Mouse (Mus musculus) kidney, embryonic 15.5 days (tissue): ENCODE data around the gene Adamtsl1. TPM values are rescaled to one million over a fixed set of nuclear protein-coding genes. Genes with fewer than 3 reads are reported as not detected.

Experiments
- ATAC-seq: fragments of 200-750 bp; cut with Nextera tagmentation; replicated peaks from 2 replicates; pipeline ENCODE4 v1.8.0; 2017; ENCODE audit warnings: moderate TSS enrichment; ENCODE audit not compliant: low FRiP score
- H3K27ac ChIP-seq: fragments of 300-500 bp; sonication (generic); 2 replicates; pipeline ENCODE4 v1.5.1; 2015; ENCODE audit warnings: mild to moderate bottlenecking, inconsistent platforms
- H3K27me3 ChIP-seq: fragments of 300-500 bp; sonication (generic); 2 replicates; pipeline ENCODE4 v1.6.1; 2015; ENCODE audit warnings: inconsistent platforms
- H3K36me3 ChIP-seq: fragments of 300-500 bp; sonication (generic); 2 replicates; pipeline ENCODE4 v1.6.1; 2015; ENCODE audit warnings: inconsistent platforms
- H3K4me1 ChIP-seq: fragments of 300-500 bp; sonication (generic); 2 replicates; pipeline ENCODE4 v1.6.1; 2015; ENCODE audit warnings: inconsistent platforms
- H3K4me2 ChIP-seq: fragments of 300-500 bp; sonication (generic); 2 replicates; pipeline ENCODE4 v1.6.1; 2015; ENCODE audit warnings: moderate library complexity, mild to moderate bottlenecking, inconsistent platforms
- H3K4me3 ChIP-seq: fragments of 300-500 bp; sonication (generic); replicated peaks from 2 replicates; pipeline ENCODE4 v1.5.1; 2015; ENCODE audit warnings: mild to moderate bottlenecking, inconsistent platforms
- H3K9ac ChIP-seq: fragments of 300-500 bp; sonication (generic); 2 replicates; pipeline ENCODE4 v1.6.1; 2015; ENCODE audit warnings: mild to moderate bottlenecking, inconsistent platforms
- H3K9me3 ChIP-seq: fragments of 300-500 bp; sonication (generic); replicated peaks from 2 replicates; pipeline ENCODE4 v1.6.1; 2016; ENCODE audit warnings: inconsistent platforms
- WGBS: fragments of 180-500 bp; shearing (Covaris S2); methylation state at CpG from one replicate; pipeline ENCODE4 v1.1.7; 2015; ENCODE audit warnings: mixed read lengths; 5-methylcytosine and 5-hydroxymethylcytosine counted together
- polyA plus RNA-seq: library from polyadenylated mRNA; unstranded; fragments of >200 nt; fragmentation: Nextera tagmentation; extraction: Ambion mirVana; gene quantifications from 2 replicates; pipeline ENCODE4 v1.2.1, GENCODE M21; 2015

Gene Adamtsl1
- polyA plus RNA-seq, 1 experiment from 2014 or later: 21.5 TPM

GRCm38 (mm10) chr4:85881318-85881717 lies 367.3 kb downstream of the Adamtsl1 start:
- no peak overlapping the region for H3K27ac ChIP-seq
- H3K36me3 ChIP-seq: no peaks in the 10 kb centered on the region
- no peak overlapping the region for H3K4me3 ChIP-seq
- no peaks in the 10 kb centered on the region for H3K9me3 ChIP-seq
- no peaks in the 10 kb centered on the region for H3K27me3 ChIP-seq
- ATAC-seq: no peak
- 85% methylated on average over 4 of the region's 4 CpGs for WGBS
- no peak overlapping the region for H3K4me2 ChIP-seq
- no peak overlapping the region for H3K9ac ChIP-seq
- peaks cover 12% of the 10 kb centered on the region; the same call in 1 of the 2 replicates for H3K4me1 ChIP-seq

- 0 out of 2 replicates have a peak, but pooled peaks have one; percentile 52 for ATAC-seq
- H3K9me3 ChIP-seq: no peaks in the 10 kb centered on the region
- WGBS: 47% methylated on average over 4 of the region's 4 CpGs
- no peak overlapping the region for H3K4me3 ChIP-seq
- H3K27me3 ChIP-seq: no peaks in the 10 kb centered on the region
- H3K9ac ChIP-seq: no peak overlapping the region
- H3K4me1 ChIP-seq: peaks cover 12% of the 10 kb centered on the region; the same call in 1 of the 2 replicates
- peak overlapping the region; percentile 48; the same call in 1 of the 2 replicates for H3K27ac ChIP-seq
- H3K4me2 ChIP-seq: no peak overlapping the region
- H3K36me3 ChIP-seq: no peaks in the 10 kb centered on the region
Observed at GRCm38 (mm10) chr4:85884031-85884430, 370.1 kb downstream of the Adamtsl1 start.

- no peak for ATAC-seq
- H3K27ac ChIP-seq: no peak overlapping the region
- H3K4me3 ChIP-seq: no peak overlapping the region
- H3K9ac ChIP-seq: no peak overlapping the region
- H3K27me3 ChIP-seq: no peaks in the 10 kb centered on the region
- H3K4me1 ChIP-seq: no peaks in the 10 kb centered on the region
- H3K9me3 ChIP-seq: no peaks in the 10 kb centered on the region
- no peaks in the 10 kb centered on the region for H3K36me3 ChIP-seq
- no peak overlapping the region for H3K4me2 ChIP-seq
- 90% methylated on average over 2 of the region's 2 CpGs for WGBS
Observed at GRCm38 (mm10) chr4:85889877-85890598, 376.1 kb downstream of the Adamtsl1 start.

- H3K27me3 ChIP-seq: no peaks in the 10 kb centered on the region
- peak; percentile 78 for ATAC-seq
- no peak overlapping the region for H3K4me2 ChIP-seq
- WGBS: 43% methylated on average over 4 of the region's 4 CpGs
- H3K9ac ChIP-seq: no peak overlapping the region
- H3K4me1 ChIP-seq: no peaks in the 10 kb centered on the region
- H3K4me3 ChIP-seq: no peak overlapping the region
- H3K27ac ChIP-seq: peak overlapping the region; percentile 56; the same call in 1 of the 2 replicates
- H3K36me3 ChIP-seq: no peaks in the 10 kb centered on the region
- no peaks in the 10 kb centered on the region for H3K9me3 ChIP-seq
Observed at GRCm38 (mm10) chr4:85901316-85901715, 387.3 kb downstream of the Adamtsl1 start.

GRCm38 (mm10) chr4:85904217-85904616 lies 390.2 kb downstream of the Adamtsl1 start:
- H3K9me3 ChIP-seq: no peaks in the 10 kb centered on the region
- 82% methylated on average over 5 of the region's 5 CpGs for WGBS
- H3K4me3 ChIP-seq: no peak overlapping the region
- H3K4me1 ChIP-seq: no peaks in the 10 kb centered on the region
- no peak overlapping the region for H3K9ac ChIP-seq
- ATAC-seq: no peak
- H3K27ac ChIP-seq: no peak overlapping the region
- H3K4me2 ChIP-seq: no peak overlapping the region
- no peaks in the 10 kb centered on the region for H3K36me3 ChIP-seq
- H3K27me3 ChIP-seq: no peaks in the 10 kb centered on the region

GRCm38 (mm10) chr4:85916034-85916433 lies 402.1 kb downstream of the Adamtsl1 start:
- H3K4me1 ChIP-seq: no peaks in the 10 kb centered on the region
- H3K4me2 ChIP-seq: no peak overlapping the region
- H3K9ac ChIP-seq: no peak overlapping the region
- H3K27ac ChIP-seq: no peak overlapping the region
- H3K4me3 ChIP-seq: no peak overlapping the region
- H3K9me3 ChIP-seq: no peaks in the 10 kb centered on the region
- no peak for ATAC-seq
- no peaks in the 10 kb centered on the region for H3K27me3 ChIP-seq
- 66% methylated on average over 2 of the region's 2 CpGs for WGBS
- H3K36me3 ChIP-seq: no peaks in the 10 kb centered on the region

GRCm38 (mm10) chr4:85918366-85918765 lies 404.4 kb downstream of the Adamtsl1 start:
- ATAC-seq: no peak
- no peaks in the 10 kb centered on the region for H3K36me3 ChIP-seq
- no peak overlapping the region for H3K4me3 ChIP-seq
- no peaks in the 10 kb centered on the region for H3K9me3 ChIP-seq
- no peak overlapping the region for H3K4me2 ChIP-seq
- no peak overlapping the region for H3K9ac ChIP-seq
- no peaks in the 10 kb centered on the region for H3K4me1 ChIP-seq
- 75% methylated on average over 4 of the region's 4 CpGs for WGBS
- no peaks in the 10 kb centered on the region for H3K27me3 ChIP-seq
- H3K27ac ChIP-seq: no peak overlapping the region

GRCm38 (mm10) chr4:85920474-85920873 lies 406.5 kb downstream of the Adamtsl1 start:
- no peak overlapping the region for H3K9ac ChIP-seq
- 82% methylated on average over 3 of the region's 3 CpGs for WGBS
- H3K4me3 ChIP-seq: no peak overlapping the region
- no peak overlapping the region for H3K27ac ChIP-seq
- no peak for ATAC-seq
- H3K4me2 ChIP-seq: no peak overlapping the region
- H3K9me3 ChIP-seq: no peaks in the 10 kb centered on the region
- H3K4me1 ChIP-seq: no peaks in the 10 kb centered on the region
- no peaks in the 10 kb centered on the region for H3K36me3 ChIP-seq
- H3K27me3 ChIP-seq: no peaks in the 10 kb centered on the region

GRCm38 (mm10) chr4:85922741-85923140 lies 408.8 kb downstream of the Adamtsl1 start:
- no peaks in the 10 kb centered on the region for H3K36me3 ChIP-seq
- no peak overlapping the region for H3K4me3 ChIP-seq
- no peaks in the 10 kb centered on the region for H3K9me3 ChIP-seq
- WGBS: 93% methylated on average over 4 of the region's 4 CpGs
- no peaks in the 10 kb centered on the region for H3K27me3 ChIP-seq
- no peak for ATAC-seq
- H3K9ac ChIP-seq: no peak overlapping the region
- H3K27ac ChIP-seq: no peak overlapping the region
- no peaks in the 10 kb centered on the region for H3K4me1 ChIP-seq
- no peak overlapping the region for H3K4me2 ChIP-seq

- Histone ChIP-seq H3K9me3 (no peaks in the 10 kb centered on the region), H3K27ac (no peak overlapping the region), H3K4me2 (no peak overlapping the region), H3K4me1 (no peaks in the 10 kb centered on the region), H3K36me3 (no peaks in the 10 kb centered on the region), H3K27me3 (no peaks in the 10 kb centered on the region), H3K4me3 (no peak overlapping the region), H3K9ac (no peak overlapping the region)
- ATAC-seq: no peak
Observed at GRCm38 (mm10) chr4:85932129-85932528, 418.2 kb downstream of the Adamtsl1 start.

GRCm38 (mm10) chr4:85939460-85939859 lies 425.5 kb downstream of the Adamtsl1 start:
- 71% methylated on average over 5 of the region's 5 CpGs for WGBS
- ATAC-seq: peak; percentile 85

GRCm38 (mm10) chr4:85941857-85942256 lies 427.9 kb downstream of the Adamtsl1 start:
- Histone ChIP-seq H3K9me3 (no peaks in the 10 kb centered on the region), H3K9ac (no peak overlapping the region), H3K4me2 (no peak overlapping the region), H3K4me3 (no peak overlapping the region), H3K27ac (no peak overlapping the region), H3K27me3 (no peaks in the 10 kb centered on the region), H3K4me1 (no peaks in the 10 kb centered on the region), H3K36me3 (no peaks in the 10 kb centered on the region)
- WGBS: 85% methylated on average over 2 of the region's 2 CpGs
- ATAC-seq: no peak

More at GRCm38 (mm10) chr4:85939460-85939859, 425.5 kb downstream of the Adamtsl1 start:
- H3K27me3 ChIP-seq: no peaks in the 10 kb centered on the region
- H3K9ac ChIP-seq: no peak overlapping the region
- H3K36me3 ChIP-seq: no peaks in the 10 kb centered on the region
- H3K4me2 ChIP-seq: no peak overlapping the region
- H3K27ac ChIP-seq: 0 out of 2 replicates have a peak overlapping the region, but pooled peaks have one; percentile 23
- no peaks in the 10 kb centered on the region for H3K4me1 ChIP-seq
- H3K4me3 ChIP-seq: no peak overlapping the region
- H3K9me3 ChIP-seq: no peaks in the 10 kb centered on the region

- no peaks in the 10 kb centered on the region for H3K36me3 ChIP-seq
- H3K27me3 ChIP-seq: no peaks in the 10 kb centered on the region
- no peak for ATAC-seq
- H3K4me2 ChIP-seq: no peak overlapping the region
- no peak overlapping the region for H3K4me3 ChIP-seq
- H3K9me3 ChIP-seq: no peaks in the 10 kb centered on the region
- H3K4me1 ChIP-seq: 0 out of 2 replicates have a peak, but pooled peaks cover under 1% of the 10 kb centered on the region
- H3K27ac ChIP-seq: no peak overlapping the region
- 77% methylated on average over 4 of the region's 4 CpGs for WGBS
- no peak overlapping the region for H3K9ac ChIP-seq
Observed at GRCm38 (mm10) chr4:85953590-85953989, 439.6 kb downstream of the Adamtsl1 start.
